Mouse (Mus musculus) kidney, postnatal 14 days (tissue): ENCODE data around the gene Proser1.

Experiments
- DNase-seq: peaks from one replicate; pipeline ENCODE4 v3.0.0; 2022; ENCODE audit warnings: mixed read lengths

The Proser1 gene

DNA sequence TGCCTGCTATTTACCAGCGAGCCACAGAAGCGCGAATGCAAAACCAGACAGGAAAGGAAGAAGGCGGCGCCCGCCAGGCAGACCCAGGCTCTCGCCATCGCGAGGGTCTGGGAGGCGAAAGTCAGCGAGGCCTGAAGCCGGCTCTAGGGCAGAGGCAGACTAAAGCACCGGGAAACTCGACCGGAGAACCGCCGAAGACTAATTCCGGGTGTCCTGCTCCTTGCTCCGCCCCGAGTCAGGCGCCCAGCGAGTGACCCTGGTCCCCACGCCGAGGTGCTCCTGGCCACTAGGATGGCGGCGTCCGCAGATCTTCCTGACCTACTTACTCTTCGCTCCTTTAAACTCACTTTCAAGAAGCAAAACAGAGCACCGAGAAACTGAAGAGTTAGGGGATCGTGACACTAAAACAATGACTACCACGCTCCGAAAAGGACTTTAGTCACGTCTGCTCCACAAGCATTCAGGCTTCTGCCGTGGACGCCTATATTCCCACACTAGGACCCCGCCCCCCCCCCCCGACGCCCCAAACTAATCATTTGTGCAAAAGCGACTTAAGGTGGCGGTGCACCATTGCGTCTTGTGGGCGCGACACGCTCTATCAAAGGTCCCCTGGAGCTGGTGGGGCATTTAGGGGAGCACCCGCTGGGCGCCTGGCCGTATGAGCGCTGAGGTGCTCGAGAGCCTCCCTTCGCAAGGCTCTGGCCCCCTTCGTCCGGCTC lies at the start of gene Proser1, which contains the start of gene Nhlrc3:
Gene Proser1, plus strand, starts transcription at position 621 of the 719 bp plus-strand sequence.
Gene Nhlrc3, minus strand, starts transcription at position 287 of the 719 bp plus-strand sequence.
- peak; percentile 98 for DNase-seq

DNA sequence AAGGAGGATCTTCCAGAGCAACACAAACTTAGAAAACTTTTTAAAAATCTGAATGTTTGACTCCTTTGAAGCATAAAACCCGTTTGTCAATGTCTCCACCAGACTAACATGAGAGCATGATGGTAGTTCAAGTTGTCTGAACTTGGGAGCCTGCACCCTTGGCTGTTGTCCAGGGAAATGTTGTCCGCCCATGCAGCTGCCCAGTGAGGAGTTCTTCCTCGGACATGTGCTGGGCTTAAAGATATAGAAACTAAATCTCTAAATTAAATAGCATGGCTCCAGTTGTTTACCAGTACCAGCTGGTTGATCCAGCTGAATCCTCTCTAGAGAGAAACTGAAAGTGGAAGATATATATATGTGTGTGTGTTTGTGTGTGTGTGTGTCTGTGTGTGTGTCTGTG lies 49.5 kb upstream of the Proser1 start:
- DNase-seq: peak; percentile 51

DNA sequence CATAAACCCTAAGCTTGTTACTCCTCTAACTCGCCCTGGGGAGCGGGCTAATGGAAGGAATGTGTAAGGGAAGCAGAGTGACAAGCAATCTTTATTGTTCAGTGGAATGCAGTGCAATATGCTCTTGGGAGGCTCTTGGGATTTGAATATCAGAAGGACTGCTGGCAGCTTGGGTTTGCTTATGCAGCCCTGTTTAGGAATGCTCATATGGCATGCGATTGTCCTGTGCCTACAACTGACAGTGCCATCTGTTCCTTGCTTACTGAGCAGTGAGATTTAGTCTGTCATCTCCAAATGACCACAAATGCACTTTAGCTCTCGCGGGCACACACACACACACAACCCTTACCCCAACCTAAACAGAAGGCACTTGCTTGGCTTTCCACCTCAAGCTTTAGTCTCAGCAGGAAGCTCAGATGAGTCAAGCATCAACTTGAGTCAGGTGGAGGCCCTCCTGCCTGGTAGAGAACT lies 47.4 kb upstream of the Proser1 start:
- DNase-seq: no peak

DNA sequence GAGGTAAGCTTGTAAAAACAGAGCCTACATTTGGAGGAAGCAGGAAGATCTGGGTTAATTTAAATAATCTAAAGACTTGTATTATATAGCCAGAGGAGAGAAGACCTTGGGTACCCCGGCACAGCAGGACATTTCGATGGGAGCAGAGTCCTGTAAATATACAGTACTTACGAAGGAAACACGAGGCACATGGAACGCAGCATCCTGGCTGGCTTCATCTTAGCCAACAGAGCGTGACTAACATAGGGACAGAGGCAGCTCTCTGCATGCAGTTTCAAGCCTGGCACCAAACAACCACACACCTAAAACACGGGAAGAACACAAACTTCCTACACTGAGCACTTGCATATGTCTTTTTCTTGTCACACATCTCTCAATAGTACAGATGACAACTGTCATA lies 45.8 kb upstream of the Proser1 start:
- no peak for DNase-seq

DNA sequence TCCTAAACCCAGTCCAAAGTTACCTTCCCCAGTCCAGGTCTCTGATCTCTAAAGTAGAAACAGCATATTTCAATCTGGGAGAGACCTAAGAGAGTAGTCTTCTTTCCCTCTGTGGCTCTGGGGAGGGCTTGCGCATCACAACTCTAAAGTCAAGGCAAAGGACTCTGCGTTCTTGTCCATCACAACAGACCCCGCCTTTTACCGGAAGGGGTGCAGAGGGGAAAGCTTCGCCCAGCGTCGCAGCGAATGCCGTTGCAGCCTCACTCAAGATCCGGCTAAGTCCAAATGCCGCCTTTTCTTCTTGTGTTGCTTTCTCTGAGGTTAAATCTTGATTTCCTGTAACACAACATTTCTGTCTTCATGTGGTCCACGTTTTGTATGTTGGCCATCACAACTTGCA lies 41.8 kb upstream of the Proser1 start:
- no peak for DNase-seq

DNA sequence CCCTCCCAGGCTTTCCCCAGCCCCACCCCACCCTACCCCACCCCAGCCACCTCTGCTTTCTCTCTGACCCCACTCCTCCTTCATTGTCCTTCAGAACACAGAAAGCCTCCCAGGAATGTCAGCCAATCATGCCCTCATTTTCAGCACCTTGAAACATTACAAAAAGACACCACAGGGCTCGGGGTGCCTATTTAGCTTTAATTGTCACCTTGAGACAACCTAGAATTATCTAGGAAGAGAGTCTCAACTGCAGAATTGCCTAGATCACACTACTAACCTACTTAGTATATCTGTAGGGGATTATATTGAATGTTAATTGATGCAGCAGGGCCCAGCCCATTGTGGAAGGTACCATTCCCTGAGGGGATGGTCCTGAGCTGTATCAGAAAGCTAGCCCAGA lies 40.8 kb upstream of the Proser1 start:
- DNase-seq: no peak

DNA sequence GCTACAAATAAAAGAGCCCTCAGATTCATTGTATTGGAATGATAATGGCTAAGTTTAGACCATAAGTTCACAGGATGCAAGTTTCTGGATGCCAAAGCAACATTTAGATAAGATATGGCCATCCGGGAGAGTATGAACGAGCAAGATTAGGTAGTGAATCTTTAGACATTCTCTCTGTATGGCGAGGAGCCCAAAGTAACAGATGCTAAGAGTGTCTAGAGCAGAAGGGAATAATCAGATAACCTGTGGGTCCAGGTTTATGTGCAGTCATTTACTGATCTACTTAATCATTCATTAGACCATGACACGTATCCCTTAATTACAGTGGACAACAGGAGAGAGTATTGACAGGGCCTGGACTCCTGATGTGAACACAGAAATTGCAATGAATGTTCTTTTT lies 39.9 kb upstream of the Proser1 start:
- DNase-seq: no peak

DNA sequence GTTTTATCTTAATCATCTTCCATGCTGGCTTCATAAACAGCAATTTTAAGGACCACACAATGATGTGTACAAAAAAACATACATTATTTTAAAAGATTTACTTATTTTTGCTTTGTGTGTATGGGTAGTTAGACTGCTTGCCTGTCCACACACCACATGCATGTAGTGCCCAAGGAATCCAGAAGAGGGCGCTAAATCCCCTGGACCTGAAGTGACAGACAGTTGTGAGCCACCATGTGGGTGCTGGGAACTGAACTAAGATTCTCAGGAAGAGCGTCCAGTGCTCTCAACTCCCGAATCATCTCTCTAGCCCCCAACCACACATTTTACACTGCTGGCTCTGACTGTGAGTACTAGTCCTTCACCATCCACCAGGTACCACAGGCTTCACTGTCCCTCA lies 28.9 kb upstream of the Proser1 start:
- no peak for DNase-seq

DNA sequence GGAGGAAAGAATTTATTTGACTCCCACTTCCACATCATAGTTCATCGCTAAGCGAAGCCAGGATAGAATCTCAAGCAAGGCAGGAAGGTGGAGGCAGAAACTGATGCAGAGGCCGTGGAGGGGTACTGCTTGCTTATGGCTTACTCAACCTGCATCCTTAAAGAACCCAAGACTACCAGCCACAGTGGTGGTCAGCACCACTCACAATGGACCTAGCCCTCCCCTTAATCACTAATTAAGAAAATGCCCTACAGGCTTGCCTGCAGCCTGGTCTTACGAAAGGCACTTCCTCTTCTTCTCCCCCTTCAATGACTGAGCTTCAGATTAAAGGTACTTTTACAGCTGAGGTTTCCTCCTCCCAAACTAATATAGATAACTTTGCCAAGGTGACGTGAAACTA lies 26.9 kb upstream of the Proser1 start:
- no peak for DNase-seq

DNA sequence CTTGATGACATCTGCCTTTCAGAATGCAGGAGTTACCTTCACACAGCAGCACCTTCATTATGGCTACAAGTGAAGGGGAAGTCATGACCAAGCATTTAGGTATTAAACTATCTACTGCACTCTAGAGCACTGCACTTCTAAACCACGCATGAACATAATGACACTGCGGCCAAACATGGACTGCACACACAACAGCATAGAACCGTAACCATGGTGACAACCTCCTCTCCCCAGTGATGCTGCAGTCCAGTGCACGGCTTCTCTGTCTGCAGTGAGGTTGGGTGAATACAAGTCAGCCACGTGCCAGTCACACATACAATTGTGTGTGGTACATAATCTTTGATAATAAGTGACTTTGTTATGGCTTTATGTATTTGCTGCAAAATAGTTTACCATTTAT lies 17.9 kb upstream of the Proser1 start:
- no peak for DNase-seq

DNA sequence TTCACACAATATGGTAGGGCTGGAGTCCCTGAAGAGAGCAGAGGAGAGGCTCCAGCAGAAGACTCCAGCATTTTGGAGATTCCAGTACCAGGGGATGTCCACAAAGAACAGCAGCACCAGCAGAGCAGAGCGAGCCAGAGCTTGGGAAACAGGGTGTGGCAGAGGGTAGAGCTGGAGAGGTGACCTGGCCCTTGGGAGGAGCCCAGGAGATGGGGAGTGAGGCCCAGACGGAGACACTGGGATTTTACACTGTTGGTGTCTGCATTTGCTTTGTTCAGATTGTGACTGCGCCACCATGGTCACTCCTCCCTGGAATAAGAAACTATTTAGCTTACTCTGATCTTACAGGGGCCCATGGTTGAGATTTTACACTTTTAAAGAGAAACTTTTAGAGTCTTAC lies 16.7 kb upstream of the Proser1 start:
- DNase-seq: no peak

DNA sequence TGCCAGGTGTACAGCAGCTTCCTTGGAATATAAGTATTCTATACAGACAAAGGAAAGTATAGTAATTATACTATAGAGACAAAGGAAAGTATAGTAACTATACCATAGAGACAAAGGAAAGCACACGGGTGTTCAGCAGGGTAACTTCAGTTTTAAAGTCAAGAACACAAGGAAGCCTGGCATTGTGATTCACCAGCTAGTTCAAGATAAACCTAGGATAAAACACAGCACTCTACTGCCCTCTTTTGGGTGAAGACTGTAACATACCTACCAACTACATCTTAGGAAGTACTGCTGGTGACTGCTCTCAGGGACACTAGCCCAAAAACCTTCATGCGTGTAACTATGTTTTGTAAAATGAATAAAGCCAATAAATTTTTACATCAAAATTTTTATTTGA lies 15.3 kb upstream of the Proser1 start:
- DNase-seq: peak; percentile 82

DNA sequence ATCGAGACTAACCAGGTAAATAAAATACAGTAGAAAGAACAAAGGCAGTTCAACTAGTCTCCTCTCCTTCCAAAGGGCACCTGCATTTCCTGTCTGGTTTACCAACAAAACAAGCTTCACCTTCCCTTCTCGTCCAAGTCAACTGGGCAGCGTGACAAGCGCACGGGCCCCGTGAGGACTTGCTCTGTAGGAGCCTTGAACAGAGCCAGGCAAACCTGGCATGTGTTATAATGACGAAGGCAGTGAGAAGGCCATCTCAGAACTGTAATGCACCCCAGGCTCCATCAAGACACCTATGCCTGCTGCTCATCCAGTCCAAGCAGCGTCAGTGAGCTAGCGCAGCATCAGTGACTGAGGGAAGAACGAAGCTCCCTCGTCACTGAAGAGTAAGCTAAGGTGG lies 12.8 kb upstream of the Proser1 start:
- no peak for DNase-seq

DNA sequence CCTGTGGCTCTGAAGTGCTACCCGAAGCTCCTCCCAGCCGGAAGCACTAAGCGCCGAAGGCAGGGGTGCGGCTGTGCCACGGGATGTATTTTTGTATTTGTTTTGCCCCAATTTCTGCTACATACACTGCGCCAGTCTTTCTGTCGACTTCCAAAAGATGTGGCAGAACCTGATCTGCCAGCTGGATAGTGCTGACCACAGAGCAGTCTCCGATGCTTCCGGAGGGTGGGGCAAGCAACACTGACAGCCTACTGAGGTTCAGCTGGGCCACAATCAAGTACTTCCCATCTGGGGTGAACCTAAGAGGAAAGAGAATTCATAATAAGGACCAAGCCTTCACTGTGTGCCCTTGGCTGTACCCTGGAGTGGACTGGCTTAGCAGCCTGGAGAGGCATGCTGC lies 11.1 kb upstream of the Proser1 start:
- DNase-seq: no peak

DNA sequence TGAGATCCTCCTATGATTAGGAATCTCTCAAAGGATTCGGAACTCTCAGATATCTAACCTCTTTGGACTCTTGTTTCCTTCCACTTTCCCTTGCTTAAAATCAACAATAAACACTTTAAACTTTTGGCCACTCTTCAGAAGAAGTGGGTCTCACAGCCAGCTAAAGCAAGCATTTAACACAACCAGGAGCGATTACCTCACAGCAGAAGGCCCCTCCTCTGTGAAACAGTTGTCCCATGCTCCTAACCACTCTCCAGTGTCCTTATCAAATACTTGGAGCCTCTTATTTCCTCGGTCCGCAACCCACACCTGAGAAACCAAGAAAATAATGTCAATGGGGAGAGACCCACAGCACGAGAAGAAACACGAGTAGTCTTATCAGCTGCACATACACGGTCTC lies 10.1 kb upstream of the Proser1 start:
- DNase-seq: no peak

DNA sequence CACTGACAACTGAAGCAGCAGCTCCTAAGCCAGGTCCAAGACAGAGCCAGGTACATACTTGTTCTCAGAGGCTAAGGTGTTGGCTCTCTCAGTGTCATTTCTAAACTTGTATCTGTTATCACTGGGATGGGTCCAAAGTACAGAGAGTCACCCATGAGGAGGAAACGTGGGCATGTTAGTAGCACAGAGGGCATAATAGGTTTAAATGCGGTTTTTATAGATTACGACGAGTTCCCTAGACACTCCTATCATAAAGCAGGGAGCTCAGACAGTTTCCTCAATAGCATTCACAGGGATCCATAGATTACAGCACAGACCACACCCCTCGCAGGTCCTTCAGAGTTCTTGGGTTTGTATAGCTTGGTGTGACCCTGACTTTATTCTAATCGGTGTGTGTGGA lies 9.5 kb upstream of the Proser1 start:
- no peak for DNase-seq

DNA sequence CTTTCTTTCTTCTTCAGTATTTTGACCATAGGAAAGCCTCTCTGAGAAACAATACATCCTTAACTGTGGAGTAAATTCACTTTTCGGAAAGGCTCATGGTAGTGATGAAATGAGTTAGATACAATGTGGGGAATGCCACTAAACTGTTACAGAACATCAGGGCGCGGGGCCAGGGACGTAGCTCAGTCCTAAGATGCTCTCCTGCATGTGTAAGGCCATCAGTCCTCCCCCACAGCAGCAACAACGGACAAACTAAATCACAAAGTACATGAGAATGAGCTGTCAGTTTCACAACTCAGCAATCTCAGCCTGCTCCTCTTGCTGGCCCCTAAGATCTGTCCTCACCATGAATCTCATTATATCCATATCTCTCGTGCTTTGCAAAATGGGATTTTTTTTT lies 8.9 kb upstream of the Proser1 start:
- no peak for DNase-seq

DNA sequence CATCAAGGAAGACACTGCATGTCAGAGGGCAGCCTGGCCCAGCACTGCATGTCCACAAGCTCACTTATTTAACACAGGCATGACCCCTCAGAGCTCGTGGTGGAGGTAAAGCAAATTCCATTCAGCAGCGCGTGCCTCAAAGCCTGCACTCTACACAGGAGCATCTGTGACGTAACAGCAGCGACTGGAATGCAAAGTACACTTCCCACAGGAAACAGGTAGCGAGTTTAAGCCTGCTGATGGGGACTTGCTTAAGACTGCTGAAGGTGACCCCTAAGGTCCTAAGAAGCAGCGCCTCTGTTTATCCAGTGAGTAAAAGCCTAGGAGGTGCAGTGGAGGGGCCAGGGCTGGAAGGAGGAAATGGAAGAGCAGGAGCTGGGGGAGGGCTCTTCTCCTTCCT lies 8.5 kb upstream of the Proser1 start:
- DNase-seq: no peak

DNA sequence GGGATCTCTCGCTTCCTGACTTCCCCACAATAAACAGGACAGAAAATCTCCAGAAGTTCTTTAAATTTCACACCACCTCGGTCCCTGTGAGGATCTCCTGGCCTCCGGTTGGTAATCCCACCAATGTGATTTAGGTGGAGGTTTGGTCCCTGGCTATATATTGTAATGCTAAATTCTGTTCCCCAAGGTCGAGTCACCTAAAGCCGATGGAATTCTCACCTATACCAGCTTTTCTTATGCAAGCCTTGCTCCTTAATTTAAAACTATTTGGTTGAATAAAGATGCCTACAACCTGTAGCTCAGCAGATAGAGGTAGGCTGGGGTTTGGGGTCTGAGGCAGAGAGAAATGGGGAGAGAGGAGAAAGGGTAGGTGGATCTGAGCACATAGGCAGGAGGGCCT lies 5.7 kb upstream of the Proser1 start:
- no peak for DNase-seq

DNA sequence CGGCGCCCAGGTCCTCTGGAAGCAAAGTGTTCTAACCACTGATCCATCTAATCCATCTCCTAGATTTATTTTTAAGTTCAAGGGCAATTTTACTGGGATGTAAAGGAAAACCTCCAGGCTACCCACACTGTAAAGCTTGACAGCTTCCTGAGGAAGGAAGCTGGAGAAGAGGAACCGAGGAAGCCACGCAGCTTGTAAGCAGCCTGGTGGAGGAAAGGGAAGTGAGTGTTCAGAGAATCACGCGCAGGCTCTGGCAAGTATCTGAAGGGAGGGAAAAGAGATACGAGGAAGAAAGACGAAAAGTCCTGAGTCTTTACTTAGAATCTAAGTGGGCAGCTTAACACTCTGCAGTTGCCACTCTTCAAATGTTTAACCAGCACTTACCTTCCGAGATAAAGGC lies 3.4 kb upstream of the Proser1 start:
- DNase-seq: no peak

DNA sequence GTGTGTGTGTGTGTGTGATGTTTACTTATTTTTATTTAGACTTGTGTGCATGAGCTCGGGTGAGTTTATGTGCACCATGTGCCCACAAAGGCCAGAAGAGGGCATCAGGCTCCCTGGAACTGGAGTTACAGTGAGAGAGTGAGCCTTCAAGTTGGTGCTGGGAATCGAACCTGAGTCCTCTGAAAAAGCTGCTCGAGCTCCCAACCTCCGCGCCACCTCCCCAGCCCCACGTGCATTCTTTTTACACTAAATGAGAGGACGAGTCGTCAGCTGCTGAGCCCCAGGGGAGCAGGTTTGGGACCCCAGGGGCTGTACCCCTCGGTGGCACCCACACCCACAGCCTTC lies 793 bp upstream of the Proser1 start:
- no peak for DNase-seq

DNA sequence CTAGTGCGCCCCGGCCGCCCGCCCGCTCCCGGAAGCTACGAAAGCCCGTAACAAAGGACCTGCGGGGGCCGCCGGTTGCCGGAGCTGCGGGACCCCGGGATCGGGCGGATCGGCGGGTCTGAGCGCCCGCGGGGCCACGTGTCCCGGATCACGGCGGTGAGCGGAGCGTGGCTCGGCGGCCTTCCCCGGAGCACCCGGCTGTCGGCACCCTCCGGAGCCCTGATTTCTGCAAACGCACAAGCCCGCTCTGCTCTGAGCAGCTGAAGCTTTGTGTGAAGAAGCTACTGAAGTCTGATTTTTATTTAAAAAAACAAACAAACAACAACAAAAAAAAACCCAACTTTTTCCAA lies 274 bp downstream of the Proser1 start:
- no peak for DNase-seq

DNA sequence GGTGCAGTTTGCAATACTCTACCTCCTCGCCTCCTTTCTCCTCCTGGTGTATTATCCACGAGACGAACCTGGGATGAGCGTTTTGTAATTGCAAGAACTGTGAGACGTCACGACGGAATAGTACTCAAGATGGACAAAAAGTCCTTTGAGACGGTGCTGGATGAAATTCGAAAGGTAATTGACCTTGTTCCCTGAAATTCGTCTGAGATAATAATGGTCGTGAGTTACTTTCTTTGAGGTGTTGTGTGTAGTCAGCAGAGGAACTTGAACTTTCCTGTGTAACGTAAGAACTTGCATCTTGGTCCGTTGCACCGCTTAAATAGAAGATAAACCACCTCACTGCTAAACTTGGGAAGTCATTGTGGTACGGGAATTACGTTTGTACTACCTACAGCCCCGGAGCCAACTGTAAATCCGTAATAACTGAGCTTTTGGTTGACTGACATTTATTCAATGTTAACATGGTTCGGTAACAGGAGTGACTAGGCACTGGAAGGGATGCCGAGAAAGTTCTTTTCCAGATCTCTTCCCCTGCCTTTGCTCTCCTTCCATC lies 756 bp downstream of the Proser1 start:
- no peak for DNase-seq

DNA sequence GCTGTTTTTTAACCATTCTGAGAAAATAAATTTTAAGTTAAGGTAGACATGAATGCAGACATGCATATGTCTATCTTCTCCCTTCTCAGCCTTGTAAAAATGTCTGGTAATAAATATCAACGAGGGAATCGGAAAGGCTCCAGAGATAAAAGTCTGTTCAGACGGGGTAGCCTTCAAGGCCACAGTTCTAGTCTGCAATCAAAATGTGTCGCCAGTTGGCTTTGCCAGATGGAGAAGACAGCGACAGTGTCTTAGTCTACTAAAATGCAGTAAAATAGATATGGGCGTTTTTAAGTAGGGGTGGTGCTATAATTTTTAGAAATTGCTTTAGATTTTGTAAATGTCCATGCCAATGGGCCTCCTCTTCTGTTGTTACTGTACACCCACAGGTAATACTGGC lies 1.9 kb downstream of the Proser1 start:
- no peak for DNase-seq

DNA sequence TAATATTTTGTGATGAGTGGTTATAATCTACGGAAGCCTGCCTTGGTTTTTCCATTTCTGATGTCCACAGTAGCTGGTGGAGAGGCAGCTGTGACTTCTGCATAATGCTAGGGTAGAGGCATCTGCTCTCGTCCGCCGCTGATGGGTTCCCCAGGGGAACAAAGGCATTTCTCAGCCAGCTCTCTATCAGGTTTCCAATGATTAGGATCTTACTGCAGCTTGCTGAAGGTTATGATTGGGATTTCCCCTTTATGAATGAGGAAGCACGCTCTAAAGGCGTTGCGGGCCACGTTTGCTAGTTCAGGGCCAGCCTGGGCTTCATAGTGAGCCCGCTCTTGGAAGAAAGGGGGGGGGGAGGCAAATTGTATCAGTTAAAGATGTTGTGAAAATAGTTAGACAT lies 3.0 kb downstream of the Proser1 start:
- no peak for DNase-seq
